ENCODE assay signal across 8 mouse cellular contexts in the genomic region with DNA sequence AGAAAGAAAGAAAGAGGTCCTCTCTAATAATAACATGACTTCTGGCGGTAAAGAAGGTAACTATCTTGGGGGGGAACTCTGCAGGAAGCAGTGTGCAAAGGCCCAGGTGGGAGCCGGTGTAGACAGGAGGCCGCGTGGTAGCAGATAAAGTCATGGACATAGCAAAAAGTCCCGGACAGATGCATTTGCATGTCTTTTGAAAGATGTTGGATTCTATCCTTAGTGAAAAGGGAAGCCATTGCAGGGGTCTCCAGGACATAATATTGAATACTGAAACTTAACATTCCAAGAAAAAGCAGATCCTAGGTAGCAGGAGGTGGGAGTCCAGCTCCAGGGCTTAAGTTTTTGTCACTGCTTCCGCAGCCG. TPM values are rescaled to one million over a fixed set of nuclear protein-coding genes. Genes with fewer than 3 reads are reported as not detected.
A peak's percentile ranks its signal among the peaks of the same experiment; 100 is the strongest.
DNase-seq lines count a peak whose midpoint lies in the region; ATAC-seq and TF ChIP-seq lines count a peak whose summit lies in the region.

No protein-coding gene starts in this region.

- peaks cover 8% of the 10 kb centered on the region; the same call in 1 of the 2 replicates for H3K4me1 ChIP-seq in heart, adult 2 months (ENCODE audit: control insufficient read depth, insufficient read depth, low read length)
- H3K4me1 ChIP-seq in liver, embryonic 11.5 days (replicated peaks; ENCODE audit: control insufficient read depth, insufficient read depth, low read length), result peaks cover 28% of the 10 kb centered on the region

- no peak for TF ChIP-seq EP300 in heart, adult 2 months (IDR thresholded peaks at IDR 0.05; ENCODE audit: insufficient read depth, low read depth, low read length)

- no peaks in the 10 kb centered on the region for H3K27me3 ChIP-seq in heart, adult 2 months (ENCODE audit: control insufficient read depth, insufficient read depth, low read length)
- no peaks in the 10 kb centered on the region for H3K27me3 ChIP-seq in liver, embryonic 11.5 days (replicated peaks; ENCODE audit: control insufficient read depth, insufficient read depth, low read length)

- DNase-seq in heart, adult 2 months, result no peak
- no peak for DNase-seq in heart, postnatal 25 days (ENCODE audit: low spot score)
- peak; percentile 29 for DNase-seq in thymus, postnatal 14 days
- no peak for DNase-seq in thymus, adult 18-20 months
- no peak for DNase-seq in liver, embryonic 11.5 days (ENCODE audit: low spot score)
- DNase-seq in thymus, postnatal 4 days, result peak; percentile 37
- DNase-seq in layer of hippocampus, adult 18-20 months (ENCODE audit: low spot score in 2 of 2), result no peak
- no peak for DNase-seq in right cerebral cortex, postnatal 10 days (ENCODE audit: low spot score in 2 of 2)

- peak overlapping the region; percentile 95 for H3K27ac ChIP-seq in heart, adult 2 months
- H3K27ac ChIP-seq in liver, embryonic 11.5 days (ENCODE audit: low read depth, low read length), result peak overlapping the region; percentile 79

- H3K9ac ChIP-seq in heart, adult 2 months (ENCODE audit: low read depth, low read length), result peak overlapping the region; percentile 55
- peak overlapping the region; percentile 84 for H3K9ac ChIP-seq in liver, embryonic 11.5 days (ENCODE audit: low read depth, low read length)

- TF ChIP-seq CTCF in heart, adult 2 months (IDR thresholded peaks at IDR 0.05), result no peak

- no peak for TF ChIP-seq POLR2A in heart, adult 2 months (IDR thresholded peaks at IDR 0.05; ENCODE audit: insufficient read depth, low read depth, low read length)

- H3K9me3 ChIP-seq in liver, embryonic 11.5 days (ENCODE audit: control insufficient read depth, low read length), result no peaks in the 10 kb centered on the region

- peaks cover 2% of the 10 kb centered on the region; the same call in 1 of the 2 replicates for H3K79me2 ChIP-seq in heart, adult 2 months (replicated peaks; ENCODE audit: control insufficient read depth, insufficient read depth, low read length)

- ATAC-seq in liver, embryonic 11.5 days (replicated peaks; ENCODE audit: low FRiP score), result no peak

- intact Hi-C loops in heart, adult 2 months (cut with DNase I), result loop anchor here (1.0 to 2.0 kb wide), 2 partner anchors 30 to 39 kb away; no protein-coding TSS in a partner anchor
- intact Hi-C loops in heart, postnatal 25 days (cut with DNase I), result loop anchor here (1.0 to 2.0 kb wide), 2 partner anchors 31 to 40 kb away; no protein-coding TSS in a partner anchor

- peak overlapping the region; percentile 95 for H3K4me2 ChIP-seq in liver, embryonic 11.5 days

- 36% methylated on average over 7 of the region's 7 CpGs for WGBS in heart, adult 2 months
- WGBS in liver, embryonic 11.5 days, result 17% methylated on average over 7 of the region's 7 CpGs

- no peaks in the 10 kb centered on the region for H3K36me3 ChIP-seq in heart, adult 2 months (ENCODE audit: control insufficient read depth, insufficient read depth, low read length)
- H3K36me3 ChIP-seq in liver, embryonic 11.5 days (ENCODE audit: control insufficient read depth, insufficient read depth, low read length), result peaks cover 9% of the 10 kb centered on the region

- H3K4me3 ChIP-seq in heart, adult 2 months, result peak overlapping the region; percentile 91
- peak overlapping the region; percentile 91 for H3K4me3 ChIP-seq in liver, embryonic 11.5 days (ENCODE audit: low read depth, low read length)

RNA-seq across cellular contexts. Expression of a gene that starts 0.5 kb away (rescaled TPM):
- total RNA-seq in heart, adult 2 months (2021), result 10 to 100 TPM; 17.0 to 19.4 TPM
- polyA plus RNA-seq in heart, adult 2 months (2012; rRNA removed), result 37.8 and 47.9 TPM in 2 replicates
- 10 to 100 TPM; 15.5 to 18.5 TPM for total RNA-seq in heart, postnatal 25 days (2021)
- 58.8 and 60.7 TPM in 2 replicates for polyA plus RNA-seq in liver, embryonic 11.5 days (2014; fragmentation: Nextera tagmentation; extraction: Ambion mirVana)
- total RNA-seq in layer of hippocampus, adult 18-20 months (2021), result 10 to 100 TPM; 34.6 to 38.9 TPM

RNA-seq across cellular contexts. Expression of a gene that starts 8.3 kb away (rescaled TPM):
- not detected for total RNA-seq in heart, adult 2 months (2021)
- polyA plus RNA-seq in heart, adult 2 months (2012; rRNA removed), result 0.06 TPM in 1 of 2 replicates, not detected in the other
- total RNA-seq in heart, postnatal 25 days (2021), result not detected
- polyA plus RNA-seq in liver, embryonic 11.5 days (2014; fragmentation: Nextera tagmentation; extraction: Ambion mirVana), result 0.13 TPM in 1 of 2 replicates, not detected in the other
- not detected for total RNA-seq in layer of hippocampus, adult 18-20 months (2021)

RNA-seq across cellular contexts. Expression of a gene that starts 17.4 kb away (rescaled TPM):
- total RNA-seq in heart, adult 2 months (2021), result 1 to 10 TPM; 1.0 to 1.4 TPM
- polyA plus RNA-seq in heart, adult 2 months (2012; rRNA removed), result 1.6 and 2.4 TPM in 2 replicates
- total RNA-seq in heart, postnatal 25 days (2021), result 1 to 10 TPM in 1 of 2 experiments, under 1 TPM in 1; 0.65 to 1.9 TPM
- polyA plus RNA-seq in liver, embryonic 11.5 days (2014; fragmentation: Nextera tagmentation; extraction: Ambion mirVana), result 50.6 and 54.2 TPM in 2 replicates
- 1 to 10 TPM in 1 of 2 experiments, under 1 TPM in 1; 0.64 to 1.4 TPM for total RNA-seq in layer of hippocampus, adult 18-20 months (2021)

RNA-seq across cellular contexts. Expression of a gene that starts 21.4 kb away (rescaled TPM):
- total RNA-seq in heart, adult 2 months (2021), result 10 to 100 TPM; 18.1 to 20.3 TPM
- polyA plus RNA-seq in heart, adult 2 months (2012; rRNA removed), result 19.9 and 26.9 TPM in 2 replicates
- total RNA-seq in heart, postnatal 25 days (2021), result 10 to 100 TPM; 17.0 to 20.8 TPM
- polyA plus RNA-seq in liver, embryonic 11.5 days (2014; fragmentation: Nextera tagmentation; extraction: Ambion mirVana), result 11.1 and 11.5 TPM in 2 replicates
- 10 to 100 TPM; 11.3 to 13.7 TPM for total RNA-seq in layer of hippocampus, adult 18-20 months (2021)

RNA-seq across cellular contexts. Expression of a gene that starts 47.0 kb away (rescaled TPM):
- 1 to 10 TPM; 1.5 to 2.0 TPM for total RNA-seq in heart, adult 2 months (2021)
- 2.4 and 4.6 TPM in 2 replicates for polyA plus RNA-seq in heart, adult 2 months (2012; rRNA removed)
- 1 to 10 TPM; 1.3 TPM for total RNA-seq in heart, postnatal 25 days (2021)
- polyA plus RNA-seq in liver, embryonic 11.5 days (2014; fragmentation: Nextera tagmentation; extraction: Ambion mirVana), result 3.9 and 4.1 TPM in 2 replicates
- 1 to 10 TPM in 1 of 2 experiments, under 1 TPM in 1; 0.76 to 1.9 TPM for total RNA-seq in layer of hippocampus, adult 18-20 months (2021)

Comparison
In these comparisons a context has a peak if more than half of its experiments do, and no peak if none do; other contexts are left out.
1. DNase-seq: peak in thymus, postnatal 14 days (single experiment) and thymus, postnatal 4 days (single experiment); none in heart, adult 2 months (0 of 2), heart, postnatal 25 days (single experiment), thymus, adult 18-20 months (0 of 2), liver, embryonic 11.5 days (single experiment), layer of hippocampus, adult 18-20 months (0 of 2) and right cerebral cortex, postnatal 10 days (0 of 2).